26 mouse cellular contexts compared by ENCODE assay signal in the genomic region with DNA sequence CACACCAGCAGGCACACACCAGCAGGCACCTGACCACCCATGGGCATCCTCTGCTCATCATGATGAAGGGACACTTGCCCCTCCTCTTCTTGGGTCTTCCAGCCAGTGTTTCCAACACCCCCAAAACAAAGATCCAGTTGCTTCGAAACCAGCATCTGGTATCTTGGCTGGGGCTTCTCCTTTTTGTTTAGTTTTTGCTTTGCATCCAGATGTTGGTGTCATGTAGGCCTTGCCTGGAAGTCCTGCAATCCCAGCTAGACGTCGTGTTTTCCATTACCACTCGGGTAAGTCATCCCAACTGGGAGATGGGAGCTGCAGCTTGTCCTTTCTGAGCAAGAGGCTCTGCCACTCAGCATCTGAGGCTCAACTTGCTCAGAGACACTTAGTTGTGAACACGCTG.
"Had no signal": no experiment of that assay in that cellular context is flagged by ENCODE, and none has a peak within 500 bp of the region (broad histone marks: within the 10 kb centered on the region; RNA-seq: fewer than 3 reads in every experiment).

No protein-coding gene starts in this region.

- H3K9me3 ChIP-seq: limb, embryonic 12.5 days; liver, embryonic 12.5 days; liver, embryonic 15.5 days; midbrain, embryonic 12.5 days; midbrain, embryonic 15.5 days; neural tube, embryonic 12.5 days; neural tube, embryonic 15.5 days; stomach, embryonic 15.5 days had no signal

- H3K27me3 ChIP-seq: limb, embryonic 12.5 days; liver, embryonic 15.5 days; midbrain, embryonic 12.5 days; midbrain, embryonic 15.5 days; neural tube, embryonic 12.5 days; neural tube, embryonic 15.5 days; stomach, embryonic 15.5 days had no signal

- H3K27ac ChIP-seq: kidney, postnatal 0 days; layer of hippocampus, adult 2 months; left cerebral cortex, adult 2 months; limb, embryonic 12.5 days; liver, embryonic 12.5 days; liver, embryonic 15.5 days; macrophage; midbrain, embryonic 12.5 days; midbrain, embryonic 15.5 days; neural tube, embryonic 12.5 days; neural tube, embryonic 15.5 days; stomach, embryonic 15.5 days had no signal

- H3K9ac ChIP-seq: limb, embryonic 12.5 days; liver, embryonic 12.5 days; liver, embryonic 15.5 days; midbrain, embryonic 12.5 days; midbrain, embryonic 15.5 days; neural tube, embryonic 12.5 days; neural tube, embryonic 15.5 days; stomach, embryonic 15.5 days had no signal

- ATAC-seq: intestine, postnatal 0 days; liver, embryonic 12.5 days; midbrain, embryonic 15.5 days had no signal

- H3K4me3 ChIP-seq: layer of hippocampus, adult 2 months; left cerebral cortex, adult 2 months; limb, embryonic 12.5 days; liver, embryonic 12.5 days; liver, embryonic 15.5 days; midbrain, embryonic 12.5 days; midbrain, embryonic 15.5 days; neural tube, embryonic 12.5 days; neural tube, embryonic 15.5 days; stomach, embryonic 15.5 days had no signal

- DNase-seq: kidney, adult 2 months; kidney, postnatal 25 days; layer of hippocampus, postnatal 36 days; liver; lung, adult 18-20 months; lung, postnatal 14 days; right cerebral cortex, adult 18-20 months; right cerebral cortex, postnatal 14 days; right cerebral cortex, postnatal 4 days; spleen, adult 18-20 months; thymus, adult 2 months; thymus, postnatal 14 days; thymus, postnatal 4 days had no signal

- H3K4me1 ChIP-seq: liver, embryonic 12.5 days; liver, embryonic 15.5 days; midbrain, embryonic 12.5 days; midbrain, embryonic 15.5 days; neural tube, embryonic 12.5 days; neural tube, embryonic 15.5 days; stomach, embryonic 15.5 days had no signal

- H3K4me2 ChIP-seq: limb, embryonic 12.5 days; liver, embryonic 12.5 days; liver, embryonic 15.5 days; midbrain, embryonic 12.5 days; midbrain, embryonic 15.5 days; neural tube, embryonic 12.5 days; neural tube, embryonic 15.5 days; stomach, embryonic 15.5 days had no signal

- H3K36me3 ChIP-seq: limb, embryonic 12.5 days; liver, embryonic 12.5 days; liver, embryonic 15.5 days; midbrain, embryonic 12.5 days; midbrain, embryonic 15.5 days; neural tube, embryonic 12.5 days; neural tube, embryonic 15.5 days; stomach, embryonic 15.5 days had no signal
